Mouse (Mus musculus) CH12F3 (cell line): Measurements from ENCODE around the gene Krit1.
"Not testable (repeated sequence)": the region's sequence is repeated elsewhere in the genome, so short reads cannot be mapped to it uniquely, and the experiment has no call there.

ENCODE experiments used
- in situ Hi-C: fragments of 300-500 bp; cut with MboI; formaldehyde crosslinking; loops from 2 replicates; pipeline ENCODE4 v1.14.3; 2020; ENCODE audit warnings: low sequenced_read_pairs

Gene Krit1

GRCm38 (mm10) chr5:3802433-3803291 is at the start of gene Krit1, which contains the start of gene Ankib1:
TSS of gene Krit1 (plus strand) at chr5:3803184.
TSS of gene Ankib1 (minus strand) at chr5:3802925.
- in situ Hi-C loops: no loop called here

GRCm38 (mm10) chr5:3771512-3771911 is 31.5 kb upstream of the Krit1 start:
- in situ Hi-C loops: no loop called here

GRCm38 (mm10) chr5:3772017-3772416 is 31.0 kb upstream of the Krit1 start:
- in situ Hi-C loops: no loop called here

GRCm38 (mm10) chr5:3782670-3783069 is 20.3 kb upstream of the Krit1 start:
- in situ Hi-C loops: no loop called here

- in situ Hi-C loops: no loop called here
Measured at GRCm38 (mm10) chr5:3783947-3784681, 18.9 kb upstream of the Krit1 start.

GRCm38 (mm10) chr5:3784751-3785496 is 18.1 kb upstream of the Krit1 start:
- in situ Hi-C loops: no loop called here

GRCm38 (mm10) chr5:3787548-3787947 is 15.4 kb upstream of the Krit1 start:
- in situ Hi-C loops: no loop called here

GRCm38 (mm10) chr5:3791048-3791447 is 11.9 kb upstream of the Krit1 start:
- in situ Hi-C loops: no loop called here

GRCm38 (mm10) chr5:3797101-3797500 is 5.9 kb upstream of the Krit1 start:
- in situ Hi-C loops: not testable (repeated sequence)

GRCm38 (mm10) chr5:3798656-3799055 is 4.3 kb upstream of the Krit1 start:
- in situ Hi-C loops: not testable (repeated sequence)

- in situ Hi-C loops: no loop called here
Measured at GRCm38 (mm10) chr5:3800041-3800440, 2.9 kb upstream of the Krit1 start.

- in situ Hi-C loops: no loop called here
Measured at GRCm38 (mm10) chr5:3800881-3801280, 2.1 kb upstream of the Krit1 start.

GRCm38 (mm10) chr5:3801672-3802432 is 1.1 kb upstream of the Krit1 start:
- in situ Hi-C loops: no loop called here

- in situ Hi-C loops: no loop called here
Measured at GRCm38 (mm10) chr5:3803292-3804165, 545 bp downstream of the Krit1 start.

GRCm38 (mm10) chr5:3808472-3808871 is 5.5 kb downstream of the Krit1 start:
- in situ Hi-C loops: no loop called here

GRCm38 (mm10) chr5:3834107-3834506 is 31.1 kb downstream of the Krit1 start:
- in situ Hi-C loops: no loop called here

- in situ Hi-C loops: no loop called here
Measured at GRCm38 (mm10) chr5:3845026-3845425, 42.0 kb downstream of the Krit1 start, which contains the start of gene Lrrd1. TSS of gene Lrrd1 (plus strand) at chr5:3845173.

GRCm38 (mm10) chr5:3870161-3870560 is 67.2 kb downstream of the Krit1 start:
- in situ Hi-C loops: no loop called here

GRCm38 (mm10) chr5:3872348-3872747 is 69.4 kb downstream of the Krit1 start:
- in situ Hi-C loops: no loop called here
